Mouse (Mus musculus) intestine, postnatal 0 days (tissue): ENCODE results near the gene Spink2. TPM values are rescaled to one million over a fixed set of nuclear protein-coding genes. Genes with fewer than 3 reads are reported as not detected.
"Not testable (repeated sequence)": the region's sequence is repeated elsewhere in the genome, so short reads cannot be mapped to it uniquely, and the experiment has no call there.

Experiments
- ATAC-seq: fragments of 200-750 bp; cut with Nextera tagmentation; 2 replicates; pipeline ENCODE4 v1.8.0; 2017; ENCODE audit warnings: mild to moderate bottlenecking, moderate TSS enrichment, moderate library complexity
- H3K27ac ChIP-seq: fragments of 300-500 bp; sonication (generic); 2 replicates; pipeline ENCODE4 v1.5.1; 2014; ENCODE audit warnings: mild to moderate bottlenecking, low read depth, low read length, moderate library complexity
- H3K27me3 ChIP-seq: fragments of 300-500 bp; sonication (generic); replicated peaks from 2 replicates; pipeline ENCODE4 v1.6.1; 2014; ENCODE audit warnings: low read length, mixed read lengths; ENCODE audit not compliant: control insufficient read depth, insufficient read depth
- H3K36me3 ChIP-seq: fragments of 300-500 bp; sonication (generic); 2 replicates; pipeline ENCODE4 v1.6.1; 2014; ENCODE audit warnings: mild to moderate bottlenecking, moderate library complexity; ENCODE audit not compliant: control insufficient read depth, insufficient read depth
- H3K4me1 ChIP-seq: fragments of 300-500 bp; sonication (generic); replicated peaks from 2 replicates; pipeline ENCODE4 v1.6.1; 2014; ENCODE audit warnings: antibody characterized with exemption, low read length, mixed read lengths; ENCODE audit not compliant: control insufficient read depth, insufficient read depth
- H3K4me2 ChIP-seq: fragments of 300-500 bp; sonication (generic); replicated peaks from 2 replicates; pipeline ENCODE4 v1.6.1; 2014; ENCODE audit warnings: low read depth, mild to moderate bottlenecking, moderate library complexity
- H3K4me3 ChIP-seq: fragments of 300-500 bp; sonication (generic); 2 replicates; pipeline ENCODE4 v1.5.1; 2014; ENCODE audit warnings: low read depth, low read length
- H3K9ac ChIP-seq: fragments of 300-500 bp; sonication (generic); 2 replicates; pipeline ENCODE4 v1.6.1; 2014; ENCODE audit warnings: mild to moderate bottlenecking, low read depth, low read length
- H3K9me3 ChIP-seq: fragments of 300-500 bp; sonication (generic); 2 replicates; pipeline ENCODE4 v1.6.1; 2016; ENCODE audit warnings: mixed run types; ENCODE audit not compliant: control insufficient read depth
- CTCF ChIP-seq: sonication (generic); IDR thresholded peaks from 2 replicates; pipeline ENCODE4 v1.5.1; 2016; ENCODE audit warnings: low read depth, mild to moderate bottlenecking, control low read depth, antibody characterized with exemption, moderate library complexity
- WGBS: fragments of 180-500 bp; shearing (Covaris S2); extraction: QIAGEN DNeasy Blood & Tissue Kit; methylation state at CpG from one replicate; pipeline ENCODE4 v1.1.7; 2014; 5-methylcytosine and 5-hydroxymethylcytosine counted together
- polyA plus RNA-seq: library from polyadenylated mRNA; unstranded; fragments of >200 nt; fragmentation: Nextera tagmentation; extraction: Ambion mirVana; gene quantifications from 2 replicates; pipeline ENCODE4 v1.2.1, GENCODE M21; 2015

Spink2 gene
- polyA plus RNA-seq, 1 experiment from 2014 or later = 1.4 TPM

GRCm38 (mm10) chr5:77191106-77191505 is 20.2 kb downstream of the Spink2 start:
- TF ChIP-seq CTCF = no peak
- Histone ChIP-seq H3K27ac (no peak overlapping the region), H3K27me3 (no peaks in the 10 kb centered on the region), H3K36me3 (no peaks in the 10 kb centered on the region), H3K9me3 (no peaks in the 10 kb centered on the region), H3K9ac (no peak overlapping the region), H3K4me1 (no peaks in the 10 kb centered on the region), H3K4me2 (no peak overlapping the region), H3K4me3 (no peak overlapping the region)
- 68% methylated on average over 4 of the region's 4 CpGs for WGBS
- no peak for ATAC-seq

DNA sequence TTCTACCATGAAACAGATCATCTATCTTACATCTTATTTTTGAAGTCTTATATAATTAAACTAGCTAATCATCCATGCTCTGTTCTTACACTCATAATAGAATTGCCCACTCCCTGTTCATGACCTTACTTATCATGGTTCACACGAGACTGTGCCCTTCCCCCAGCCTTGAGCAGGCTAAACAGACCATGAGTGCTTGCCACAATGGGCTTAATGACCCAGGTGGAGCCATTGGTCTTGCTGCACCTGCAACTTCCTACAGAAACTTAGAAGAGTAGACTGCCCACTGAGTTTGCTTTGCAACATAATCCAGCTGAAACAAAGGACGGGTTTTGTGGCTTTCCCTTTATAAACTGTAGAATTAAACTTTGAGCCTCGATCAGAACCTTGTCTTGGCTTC is 22.5 kb downstream of the Spink2 start:
- no peak for TF ChIP-seq CTCF
- H3K27ac ChIP-seq = no peak overlapping the region
- H3K36me3 ChIP-seq = no peaks in the 10 kb centered on the region
- no peak overlapping the region for H3K4me3 ChIP-seq
- no peaks in the 10 kb centered on the region for H3K27me3 ChIP-seq
- no peaks in the 10 kb centered on the region for H3K4me1 ChIP-seq
- no peak for ATAC-seq
- no peak overlapping the region for H3K4me2 ChIP-seq
- 67% methylated on average over 3 of the region's 3 CpGs for WGBS
- H3K9ac ChIP-seq = no peak overlapping the region
- H3K9me3 ChIP-seq = no peaks in the 10 kb centered on the region

DNA sequence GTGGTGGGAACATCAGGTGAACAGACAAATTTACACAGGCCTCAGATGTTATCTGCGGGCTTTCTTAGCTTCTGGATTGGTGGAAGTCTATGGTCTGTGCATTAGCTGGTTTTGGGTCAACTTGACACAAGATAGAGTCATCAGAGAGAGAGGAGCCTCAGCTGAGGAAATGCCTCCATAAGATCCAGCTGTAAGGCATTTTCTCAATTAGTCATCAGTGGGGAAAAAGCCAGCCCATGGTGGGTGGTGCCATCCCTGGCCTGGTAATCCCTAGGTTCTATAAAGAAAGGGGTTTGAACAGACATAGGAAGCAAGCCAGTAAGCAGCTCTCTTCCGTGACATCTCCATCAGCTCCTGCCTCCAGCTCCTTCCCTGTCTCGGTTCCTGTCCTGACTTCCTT is 25.9 kb downstream of the Spink2 start:
- Histone ChIP-seq H3K27me3 (no peaks in the 10 kb centered on the region), H3K4me2 (no peak overlapping the region), H3K9me3 (no peaks in the 10 kb centered on the region), H3K4me1 (no peaks in the 10 kb centered on the region), H3K9ac (no peak overlapping the region), H3K27ac (no peak overlapping the region), H3K4me3 (no peak overlapping the region), H3K36me3 (no peaks in the 10 kb centered on the region)
- WGBS = 87% methylated on average over 3 of the region's 3 CpGs
- no peak for TF ChIP-seq CTCF
- no peak for ATAC-seq

DNA sequence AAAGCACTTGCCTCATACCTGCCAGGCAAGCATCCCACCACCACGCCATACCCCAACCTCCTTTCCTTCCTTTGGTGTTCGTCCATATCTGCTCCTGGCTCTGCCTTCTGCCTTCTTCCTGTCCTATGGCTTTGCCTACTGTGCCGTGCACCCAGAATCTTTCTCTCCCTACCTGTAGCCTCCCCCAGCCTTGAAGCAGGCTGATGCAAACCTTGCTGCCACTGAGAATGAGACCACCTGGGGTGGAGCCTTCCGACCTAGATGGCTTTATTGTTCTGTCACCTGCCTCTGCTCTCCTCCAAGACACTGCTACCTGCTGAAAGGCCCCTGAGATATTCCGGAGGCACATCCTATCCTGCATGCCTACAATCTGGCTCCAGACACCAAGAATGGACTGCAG is 27.4 kb downstream of the Spink2 start:
- H3K9ac ChIP-seq, H3K9me3 ChIP-seq, H3K4me2 ChIP-seq, H3K27ac ChIP-seq, H3K27me3 ChIP-seq, H3K4me3 ChIP-seq, H3K4me1 ChIP-seq, H3K36me3 ChIP-seq, ATAC-seq: not testable (repeated sequence)
- WGBS = 62% methylated on average over 5 of the region's 5 CpGs

DNA sequence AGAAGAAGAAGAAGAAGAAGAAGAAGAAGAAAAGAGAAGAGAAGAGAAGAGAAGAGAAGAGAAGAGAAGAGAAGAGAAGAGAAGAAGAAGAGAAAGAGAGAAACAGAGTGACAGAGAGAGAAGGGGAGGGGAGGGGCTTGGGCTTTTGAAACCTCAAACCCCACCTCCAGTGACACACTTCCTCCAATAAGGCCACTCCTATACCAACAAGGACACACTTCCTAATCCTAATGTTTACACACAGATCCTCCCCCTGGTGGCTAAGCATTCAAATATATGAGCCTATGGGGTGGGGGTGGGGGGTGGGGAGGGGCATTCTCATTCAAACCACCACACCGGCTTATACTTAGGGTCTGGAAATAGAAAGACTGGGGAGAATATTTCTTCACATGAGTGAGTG is 27.9 kb downstream of the Spink2 start:
- no peaks in the 10 kb centered on the region for H3K9me3 ChIP-seq
- WGBS = 42% methylated on average over 1 of the region's 1 CpGs
- no peaks in the 10 kb centered on the region for H3K4me1 ChIP-seq
- H3K27me3 ChIP-seq = no peaks in the 10 kb centered on the region
- no peak for ATAC-seq
- H3K4me2 ChIP-seq = no peak overlapping the region
- no peaks in the 10 kb centered on the region for H3K36me3 ChIP-seq
- H3K9ac ChIP-seq = no peak overlapping the region
- H3K4me3 ChIP-seq = no peak overlapping the region
- no peak for TF ChIP-seq CTCF
- H3K27ac ChIP-seq = no peak overlapping the region

GRCm38 (mm10) chr5:77181508-77181907 is 29.8 kb downstream of the Spink2 start:
- Histone ChIP-seq H3K27me3 (no peaks in the 10 kb centered on the region), H3K36me3 (no peaks in the 10 kb centered on the region), H3K27ac (no peak overlapping the region), H3K9me3 (no peaks in the 10 kb centered on the region), H3K4me3 (no peak overlapping the region), H3K4me2 (no peak overlapping the region), H3K9ac (no peak overlapping the region), H3K4me1 (no peaks in the 10 kb centered on the region)
- no peak for TF ChIP-seq CTCF
- 69% methylated on average over 7 of the region's 7 CpGs for WGBS
- ATAC-seq = no peak

DNA sequence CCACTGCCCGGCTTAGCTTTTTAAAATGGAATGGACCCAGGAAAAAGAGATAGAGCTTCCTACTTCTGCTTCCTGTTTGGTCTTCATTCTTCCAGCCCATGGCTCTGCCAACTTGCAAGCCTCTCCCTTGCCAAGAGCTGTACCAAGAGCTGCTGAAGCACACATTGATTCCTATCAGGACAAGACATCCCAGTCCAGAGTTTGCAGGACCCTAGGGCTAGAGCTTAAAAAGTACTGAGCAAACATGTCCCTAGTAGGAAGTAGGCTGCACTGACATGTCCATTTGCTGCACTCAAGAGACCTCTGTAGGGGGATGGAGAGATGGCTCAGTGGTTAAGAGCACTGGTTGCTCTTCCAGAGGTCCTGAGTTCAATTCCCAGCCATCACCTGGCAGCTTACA is 32.3 kb downstream of the Spink2 start:
- H3K4me2 ChIP-seq = no peak overlapping the region
- H3K27ac ChIP-seq = no peak overlapping the region
- no peaks in the 10 kb centered on the region for H3K36me3 ChIP-seq
- TF ChIP-seq CTCF = no peak
- no peak overlapping the region for H3K4me3 ChIP-seq
- no peaks in the 10 kb centered on the region for H3K9me3 ChIP-seq
- no peak overlapping the region for H3K9ac ChIP-seq
- ATAC-seq = no peak
- H3K27me3 ChIP-seq = no peaks in the 10 kb centered on the region
- 85% methylated on average over 1 of the region's 1 CpGs for WGBS
- H3K4me1 ChIP-seq = no peaks in the 10 kb centered on the region
